Mouse (Mus musculus) B cell, adult 2 months (primary cell): ENCODE data around the gene Mthfs.
A peak's percentile ranks its signal among the peaks of the same experiment; 100 is the strongest.
"Not testable (repeated sequence)": the region's sequence is repeated elsewhere in the genome, so short reads cannot be mapped to it uniquely, and the experiment has no call there.

ENCODE experiments used
- DNase-seq, 2 experiments: peaks; one replicate each; pipeline ENCODE4 v3.0.0; 2022

The Mthfs gene

DNA sequence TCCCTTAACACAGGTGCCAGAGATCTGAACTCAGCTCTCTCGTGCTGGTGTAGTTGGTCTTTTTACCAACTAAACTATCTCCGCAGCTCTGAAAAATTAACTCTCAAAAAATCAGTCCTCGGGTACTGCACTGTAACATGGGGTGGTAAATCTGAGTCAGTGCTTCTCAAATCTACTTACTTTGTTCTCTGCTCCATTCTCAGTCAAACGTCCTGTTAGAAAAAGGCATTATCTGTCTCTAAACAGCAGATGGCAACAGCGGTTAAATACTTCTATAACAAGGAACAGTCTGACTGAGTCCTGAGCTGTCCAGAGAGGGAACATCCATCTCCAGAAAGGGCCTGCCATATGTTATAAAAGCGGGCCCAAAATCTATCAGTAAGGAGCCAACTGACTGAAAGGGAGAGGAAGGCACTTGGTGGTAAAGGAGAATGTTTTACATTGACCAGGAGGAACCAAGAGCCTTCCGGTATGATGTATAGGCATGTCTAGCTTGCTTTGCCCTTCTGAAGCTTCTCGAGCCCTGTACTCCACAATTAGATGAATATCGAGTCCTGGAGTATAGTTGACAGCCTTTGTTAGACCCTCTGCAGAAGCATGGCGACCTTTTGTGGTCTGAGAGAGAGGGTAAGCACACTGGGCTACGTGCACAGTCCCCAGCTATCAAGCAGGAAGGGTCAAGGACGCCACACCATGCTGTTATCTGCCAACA is at the start of gene Mthfs:
Mthfs (plus strand) TSS at position 324 of the 712 bp plus-strand sequence.
- peak in 1 of 2 experiments; percentile 21 for DNase-seq

- not testable (repeated sequence) for DNase-seq
Measured at GRCm38 (mm10) chr9:89172539-89172938, 37.9 kb upstream of the Mthfs start.

DNA sequence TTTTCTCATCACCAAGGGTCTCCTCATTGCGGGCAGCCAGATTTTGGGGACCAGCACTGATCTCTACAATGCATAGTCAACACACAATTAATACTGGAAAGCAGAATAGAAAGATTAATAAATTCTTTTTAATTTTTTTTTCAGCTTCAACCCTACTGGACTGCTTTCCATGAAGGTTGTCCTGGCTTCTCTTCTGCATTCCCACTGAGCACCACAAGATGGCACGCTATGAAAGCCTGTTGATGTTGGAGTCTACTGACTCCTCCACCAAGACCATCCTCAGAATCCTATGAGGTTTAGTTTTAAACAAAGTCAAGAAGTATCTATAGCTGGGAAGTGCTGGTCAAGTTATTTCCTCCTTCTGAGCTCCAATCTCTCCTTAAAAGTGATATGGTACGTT is 31.6 kb upstream of the Mthfs start:
- DNase-seq, result peak; percentile 89 to 90

GRCm38 (mm10) chr9:89179469-89179868 is 31.0 kb upstream of the Mthfs start:
- not testable (repeated sequence) for DNase-seq

GRCm38 (mm10) chr9:89187006-89187405 is 23.5 kb upstream of the Mthfs start:
- DNase-seq, result not testable (repeated sequence)

DNA sequence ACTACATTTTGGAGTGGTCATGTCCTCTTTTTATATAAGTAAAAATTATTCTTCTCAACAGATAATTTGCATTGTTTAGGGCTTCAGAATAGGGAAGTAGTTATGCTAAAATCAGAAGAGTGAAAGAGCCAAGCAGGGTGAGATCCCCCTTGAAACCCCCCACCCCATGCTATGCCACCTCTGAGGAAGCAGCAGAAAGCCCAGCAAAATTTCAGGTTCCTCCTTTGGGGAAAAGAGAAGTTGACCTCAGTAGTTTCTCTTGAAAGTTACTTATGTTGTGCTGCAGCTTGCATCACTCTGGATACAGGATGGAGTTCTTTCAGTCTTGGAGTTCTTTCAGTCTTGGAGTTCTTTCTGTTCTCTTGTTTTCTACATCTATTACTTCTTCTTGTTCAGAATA is 15.0 kb upstream of the Mthfs start:
- not testable (repeated sequence) for DNase-seq

DNA sequence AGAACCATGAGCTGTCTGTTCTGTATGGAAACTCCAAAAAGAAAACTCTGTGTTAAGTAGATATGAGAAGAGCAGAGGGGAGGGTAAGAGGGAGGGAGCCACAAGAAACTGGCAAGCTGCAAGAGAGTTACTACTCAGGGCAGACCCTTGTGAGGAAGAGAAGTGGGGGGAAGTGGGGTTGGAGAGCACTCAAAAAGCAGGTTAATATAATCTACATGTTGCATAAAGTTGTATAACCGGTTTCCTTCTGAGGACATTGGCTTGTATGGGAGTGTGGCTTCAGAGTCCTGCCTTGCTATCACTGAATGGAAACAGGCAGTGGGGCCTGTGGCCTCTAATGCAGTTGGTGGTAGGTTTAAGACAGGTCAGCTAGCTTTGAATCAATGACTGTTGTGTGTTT is 13.0 kb upstream of the Mthfs start:
- not testable (repeated sequence) for DNase-seq

DNA sequence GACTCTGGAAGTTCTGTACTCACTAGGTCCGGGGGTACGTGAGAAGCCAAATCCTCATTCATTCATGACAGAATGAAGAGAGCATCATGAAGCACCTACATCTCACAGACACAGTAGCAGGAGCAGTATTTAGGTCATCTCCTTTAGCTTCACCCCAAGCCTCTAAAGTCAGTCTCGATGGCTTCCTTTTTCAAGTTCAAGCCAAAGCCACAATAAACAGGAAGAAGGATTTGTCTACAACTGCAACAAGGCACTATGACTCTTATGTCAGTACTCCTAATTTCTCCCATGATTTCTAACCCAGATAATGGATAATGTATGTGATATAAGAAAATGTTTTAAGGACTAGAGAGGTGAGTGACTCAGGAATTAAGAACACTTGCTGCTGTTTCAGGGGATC is 12.1 kb upstream of the Mthfs start:
- not testable (repeated sequence) for DNase-seq

DNA sequence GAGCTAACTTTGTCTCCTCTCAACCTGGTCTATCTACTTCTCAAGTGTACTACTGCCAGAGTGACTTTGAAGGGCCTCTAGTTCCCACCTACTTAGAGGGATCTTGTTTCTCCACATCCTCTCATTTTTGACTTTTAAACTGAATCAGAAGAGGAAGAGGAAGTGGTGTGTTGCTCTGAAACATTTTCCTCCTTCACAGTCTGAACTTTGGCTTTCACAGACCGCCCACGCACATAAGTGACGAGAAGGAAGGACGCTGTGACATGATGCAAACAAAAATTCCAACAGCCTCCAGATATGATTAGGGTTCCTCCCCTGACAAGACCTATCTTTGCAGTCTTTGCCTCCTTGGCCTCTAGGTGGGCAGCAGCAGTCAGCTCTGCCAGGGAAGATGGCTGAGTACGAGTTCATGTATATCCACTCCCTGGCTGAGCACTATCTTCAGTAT is 11.5 kb upstream of the Mthfs start, which contains the start of the genes Bcl2a1b and Gm29094:
Bcl2a1b (plus strand) TSS at position 241 of the 448 bp plus-strand sequence.
Gm29094 (plus strand) TSS at position 411 of the 448 bp plus-strand sequence.
- DNase-seq, result peak; percentile 81 to 84

GRCm38 (mm10) chr9:89202256-89202655 is 8.2 kb upstream of the Mthfs start:
- DNase-seq, result peak; percentile 49 to 51

- not testable (repeated sequence) for DNase-seq
Measured at GRCm38 (mm10) chr9:89208939-89209338, 1.5 kb upstream of the Mthfs start.

DNA sequence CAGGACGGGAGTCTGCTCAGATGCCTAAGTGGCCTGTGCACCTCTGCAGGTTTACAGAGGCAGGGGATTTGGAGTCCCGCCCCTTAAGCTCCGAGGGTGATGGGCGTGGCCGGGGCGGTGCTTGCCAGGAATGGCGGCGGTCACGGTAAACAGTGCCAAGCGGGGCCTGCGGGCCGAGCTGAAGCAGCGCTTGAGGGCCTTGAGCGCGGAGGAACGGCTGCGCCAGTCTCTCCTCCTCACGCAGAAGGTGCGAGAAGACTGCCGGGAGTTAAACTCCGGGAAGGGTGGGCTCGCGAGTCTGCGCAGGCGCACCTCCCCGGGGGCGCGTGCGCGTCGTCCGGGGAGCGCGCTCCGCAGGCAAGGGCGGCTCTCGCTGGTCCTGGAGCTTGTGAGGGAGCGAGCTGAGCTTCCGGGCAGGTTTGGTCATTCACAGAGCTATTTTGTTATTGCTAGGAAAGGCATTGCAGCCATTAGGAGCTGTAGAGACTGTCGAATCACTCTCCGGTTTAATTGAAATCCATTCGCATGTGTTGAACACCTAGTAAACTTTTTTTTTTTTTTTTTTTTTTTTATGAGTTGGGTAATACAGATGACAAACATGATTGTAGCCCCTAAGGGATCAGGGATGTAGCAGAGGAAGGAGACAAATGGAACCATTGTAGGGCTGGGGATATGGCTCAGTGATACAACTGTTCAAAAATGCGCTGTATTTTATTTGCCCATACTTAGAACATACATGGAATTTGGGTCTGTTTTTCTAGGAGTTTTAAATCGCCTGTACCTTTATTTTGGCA is 786 bp downstream of the Mthfs start:
- peak; percentile 85 to 93 for DNase-seq

GRCm38 (mm10) chr9:89212428-89212827 is 2.0 kb downstream of the Mthfs start:
- peak; percentile 71 to 73 for DNase-seq

- DNase-seq, result not testable (repeated sequence)
Measured at GRCm38 (mm10) chr9:89218174-89218573, 7.7 kb downstream of the Mthfs start.

GRCm38 (mm10) chr9:89219668-89220067 is 9.2 kb downstream of the Mthfs start:
- not testable (repeated sequence) for DNase-seq

- DNase-seq, result not testable (repeated sequence)
Measured at GRCm38 (mm10) chr9:89220704-89221287, 10.3 kb downstream of the Mthfs start.

GRCm38 (mm10) chr9:89226071-89226470 is 15.6 kb downstream of the Mthfs start:
- no peak for DNase-seq

DNA sequence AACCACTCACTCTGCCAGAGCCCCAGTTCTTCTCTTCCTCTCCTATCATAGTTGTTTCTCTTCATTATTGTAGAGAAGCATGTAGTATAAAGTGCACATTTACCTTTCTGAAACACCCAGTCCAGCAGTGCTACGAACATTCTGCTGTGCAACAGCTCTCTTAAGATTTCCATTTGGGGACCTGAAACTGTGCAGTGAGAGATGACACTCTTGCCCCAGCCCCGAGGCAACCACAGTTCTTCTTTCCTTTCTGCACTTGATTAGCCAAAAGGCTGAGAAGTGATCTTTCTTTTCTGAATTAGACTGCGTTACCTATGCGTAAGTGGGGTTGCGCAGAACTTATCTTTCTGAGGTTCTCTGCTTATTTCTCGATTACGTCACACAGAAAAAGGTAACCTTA is 17.6 kb downstream of the Mthfs start:
- peak; percentile 63 to 66 for DNase-seq

DNA sequence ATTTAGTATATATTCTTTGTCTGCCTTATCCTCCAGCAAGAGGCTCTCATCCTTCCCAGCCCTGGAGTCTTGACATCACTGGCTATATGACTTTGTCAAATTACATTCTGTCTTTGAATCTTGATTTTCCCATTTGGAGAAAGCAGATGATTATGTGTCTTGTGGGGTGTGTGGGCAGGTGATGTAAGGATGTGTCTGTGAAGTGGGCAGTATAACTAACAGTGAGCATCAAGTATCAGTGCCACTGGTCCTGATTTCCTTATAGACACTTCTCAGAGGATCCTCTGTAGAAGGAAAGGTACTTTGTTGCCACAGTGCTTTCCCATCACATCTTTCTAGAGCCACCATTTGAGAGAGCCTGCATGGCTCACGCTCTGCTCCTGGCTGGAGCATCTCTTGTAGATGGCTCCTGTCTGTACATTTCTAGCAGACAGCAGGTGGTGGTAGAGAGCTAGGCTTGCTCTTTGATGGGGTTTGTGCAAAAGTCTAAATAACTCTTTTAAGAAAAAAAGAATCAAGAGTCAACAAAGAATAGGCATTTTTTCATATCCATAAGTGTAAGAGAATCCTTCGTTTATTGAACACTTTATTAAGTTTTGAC is 20.5 kb downstream of the Mthfs start:
- DNase-seq, result peak; percentile 52 to 54

GRCm38 (mm10) chr9:89237131-89237530 is 26.7 kb downstream of the Mthfs start:
- not testable (repeated sequence) for DNase-seq

DNA sequence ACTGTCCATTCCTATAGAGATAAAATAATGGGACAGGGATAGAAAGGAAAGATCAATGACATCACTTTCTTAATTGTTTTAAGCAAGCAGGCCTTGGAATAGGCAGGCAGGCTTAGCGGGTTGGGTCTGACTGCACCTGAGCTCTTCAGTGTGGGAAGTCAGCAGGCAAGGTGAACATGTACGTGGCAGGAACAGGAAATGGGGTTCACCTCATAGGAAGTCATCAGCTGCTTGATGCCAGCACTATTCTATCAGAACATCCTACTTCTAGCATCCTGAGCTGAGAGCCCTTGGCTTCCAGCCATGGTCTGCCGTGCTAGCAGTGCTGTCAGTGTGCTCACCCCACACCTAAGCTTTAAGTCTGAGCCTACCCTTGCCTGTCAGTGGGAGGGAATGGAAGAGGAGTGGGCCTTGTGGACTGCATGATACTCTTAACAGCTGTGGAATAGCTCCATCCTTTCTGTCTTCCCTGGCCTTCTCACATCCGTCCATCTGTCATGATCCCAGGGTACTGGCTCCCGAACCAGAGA is 28.6 kb downstream of the Mthfs start:
- not testable (repeated sequence) for DNase-seq

DNA sequence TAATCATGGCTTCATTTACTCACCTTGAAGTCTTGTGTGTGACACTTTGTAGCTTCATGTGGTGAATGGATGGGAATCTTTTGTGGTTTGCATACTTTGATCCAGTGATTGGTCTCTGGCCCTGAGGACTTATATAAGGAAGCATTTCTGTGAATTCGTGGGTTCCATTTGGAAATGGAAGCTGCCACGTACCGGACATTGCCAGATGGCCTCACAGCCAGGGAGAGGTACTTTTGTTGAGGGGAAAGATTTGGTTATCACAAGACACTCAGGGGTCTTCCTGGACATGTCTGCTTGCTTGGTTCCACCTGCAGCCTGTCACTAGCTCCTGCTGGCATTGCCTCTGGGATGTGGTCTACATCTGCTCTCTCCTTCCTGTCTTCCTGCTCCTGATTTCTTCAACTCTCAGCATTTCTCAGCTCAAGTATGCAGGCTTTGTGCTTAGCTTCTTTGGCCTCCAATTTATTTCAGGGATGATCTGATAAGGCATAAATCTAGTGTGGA is 30.1 kb downstream of the Mthfs start:
- DNase-seq, result not testable (repeated sequence)
